In genomic region chr16:23963896-23964668, GRCm38 (mm10) we compare ENCODE assay signal across 15 mouse cellular contexts. TPM values are rescaled to one million over a fixed set of nuclear protein-coding genes. Genes with fewer than 3 reads are reported as not detected.
DNase-seq lines count a peak whose midpoint lies in the region; ATAC-seq and TF ChIP-seq lines count a peak whose summit lies in the region.
"Had no signal": no experiment of that assay in that cellular context is flagged by ENCODE, and none has a peak within 500 bp of the region (broad histone marks: within the 10 kb centered on the region; RNA-seq: fewer than 3 reads in every experiment).

No protein-coding gene starts in this region.

- POLR2A ChIA-PET in Patski (lab: Charles Lee): no interaction called here

- H3K4me2 ChIP-seq in hindbrain, embryonic 14.5 days (replicated peaks): no peak overlapping the region
- no peak overlapping the region for H3K4me2 ChIP-seq in hindbrain, embryonic 11.5 days (replicated peaks; ENCODE audit: low read depth, low read length)
- H3K4me2 ChIP-seq in midbrain, embryonic 13.5 days (replicated peaks): no peak overlapping the region
- H3K4me2 ChIP-seq: embryonic facial prominence, embryonic 12.5 days; liver, embryonic 11.5 days had no signal

- in situ Hi-C loops in Patski (cut with MboI; ENCODE audit: low pct_unique_long_range_greater_than_20kb): no loop called here

- no peak overlapping the region for H3K9ac ChIP-seq in hindbrain, embryonic 14.5 days
- no peak overlapping the region for H3K9ac ChIP-seq in hindbrain, embryonic 11.5 days (ENCODE audit: low read depth, low read length)
- no peak overlapping the region for H3K9ac ChIP-seq in midbrain, embryonic 13.5 days (replicated peaks)
- H3K9ac ChIP-seq: embryonic facial prominence, embryonic 12.5 days had no signal

- H3K9me3 ChIP-seq in hindbrain, embryonic 14.5 days (ENCODE audit: control insufficient read depth, low read length): no peaks in the 10 kb centered on the region
- H3K9me3 ChIP-seq in hindbrain, embryonic 11.5 days (ENCODE audit: control insufficient read depth, low read length): no peaks in the 10 kb centered on the region
- no peaks in the 10 kb centered on the region for H3K9me3 ChIP-seq in midbrain, embryonic 13.5 days
- H3K9me3 ChIP-seq: embryonic facial prominence, embryonic 12.5 days had no signal

- CTCF ChIA-PET in Patski (lab: Charles Lee): interaction anchor here (0.9 to 1.3 kb wide), 4 partner anchors 10 to 1099 kb away, joined by 3 to 4 read pairs (median 3); no protein-coding TSS in a partner anchor

- H3K27me3 ChIP-seq in hindbrain, embryonic 14.5 days (ENCODE audit: control insufficient read depth, insufficient read depth, low read length): no peaks in the 10 kb centered on the region
- no peaks in the 10 kb centered on the region for H3K27me3 ChIP-seq in hindbrain, embryonic 11.5 days (ENCODE audit: control insufficient read depth, insufficient read depth, low read length)
- H3K27me3 ChIP-seq in Patski: no peaks in the 10 kb centered on the region
- no peaks in the 10 kb centered on the region for H3K27me3 ChIP-seq in midbrain, embryonic 13.5 days

- no peaks in the 10 kb centered on the region for H3K4me1 ChIP-seq in hindbrain, embryonic 14.5 days (replicated peaks; ENCODE audit: control insufficient read depth, insufficient read depth, low read length)
- no peaks in the 10 kb centered on the region for H3K4me1 ChIP-seq in hindbrain, embryonic 11.5 days (replicated peaks; ENCODE audit: control insufficient read depth, insufficient read depth, low read length)
- peaks cover 15% of the 10 kb centered on the region for H3K4me1 ChIP-seq in midbrain, embryonic 13.5 days (replicated peaks)
- H3K4me1 ChIP-seq: embryonic facial prominence, embryonic 12.5 days had no signal

- peak; percentile 41; the same call in 1 of the 2 replicates for ATAC-seq in hindbrain, embryonic 14.5 days (ENCODE audit: low FRiP score)
- no peak for ATAC-seq in hindbrain, embryonic 11.5 days (ENCODE audit: low FRiP score)
- ATAC-seq in Patski: peak; percentile 32
- ATAC-seq in midbrain, embryonic 13.5 days: peak; percentile 55

- no peak overlapping the region for H3K27ac ChIP-seq in hindbrain, embryonic 14.5 days
- H3K27ac ChIP-seq in hindbrain, embryonic 11.5 days (ENCODE audit: low read depth, low read length): no peak overlapping the region
- no peak overlapping the region for H3K27ac ChIP-seq in midbrain, embryonic 13.5 days
- H3K27ac ChIP-seq: embryonic facial prominence, embryonic 12.5 days had no signal

- 52% methylated on average over 22 of the region's 22 CpGs for WGBS in hindbrain, embryonic 14.5 days
- WGBS in hindbrain, embryonic 11.5 days: 77% methylated on average over 22 of the region's 22 CpGs
- 49% methylated on average over 22 of the region's 22 CpGs for WGBS in midbrain, embryonic 13.5 days

- no peak overlapping the region for H3K4me3 ChIP-seq in hindbrain, embryonic 14.5 days (replicated peaks; ENCODE audit: low read length)
- H3K4me3 ChIP-seq in hindbrain, embryonic 11.5 days (ENCODE audit: low read depth, low read length): no peak overlapping the region
- no peak overlapping the region for H3K4me3 ChIP-seq in midbrain, embryonic 13.5 days (replicated peaks)
- H3K4me3 ChIP-seq: embryonic facial prominence, embryonic 12.5 days had no signal

- no peak for TF ChIP-seq CTCF in Patski (IDR thresholded peaks at IDR 0.05)

- no peaks in the 10 kb centered on the region for H3K36me3 ChIP-seq in hindbrain, embryonic 14.5 days (replicated peaks; ENCODE audit: control insufficient read depth, insufficient read depth)
- H3K36me3 ChIP-seq in hindbrain, embryonic 11.5 days (ENCODE audit: control insufficient read depth, insufficient read depth, low read length): no peaks in the 10 kb centered on the region
- H3K36me3 ChIP-seq in midbrain, embryonic 13.5 days: no peaks in the 10 kb centered on the region; the same call in 1 of the 2 replicates

- peak; percentile 21 for DNase-seq in cerebellum, adult 11-12 months
- DNase-seq in cerebellum, adult 8-10 months: no peak
- no peak for DNase-seq in hindbrain, embryonic 14.5 days (ENCODE audit: low spot score)
- no peak for DNase-seq in hindbrain, embryonic 11.5 days (ENCODE audit: low spot score)
- no peak for DNase-seq in Patski (ENCODE audit: low read depth, low spot score)
- no peak for DNase-seq in left cerebral cortex, adult 18-20 months (ENCODE audit: low spot score in 2 of 2)
- no peak for DNase-seq in thymus, adult 18-20 months
- DNase-seq: B cell, adult 2 months; kidney, adult 8-10 months; layer of hippocampus, postnatal 36 days had no signal

RNA-seq across cellular contexts. Expression of gene Gm37419, which starts 24.2 kb away (rescaled TPM):
- polyA plus RNA-seq in hindbrain, embryonic 14.5 days (2014; fragmentation: Nextera tagmentation; extraction: Ambion mirVana): not detected in 2 replicates
- polyA plus RNA-seq in hindbrain, embryonic 11.5 days (2014; fragmentation: Nextera tagmentation; extraction: Ambion mirVana): not detected in 2 replicates
- 1.3 TPM for polyA plus RNA-seq in Patski (2021)
- not detected in 2 replicates for polyA plus RNA-seq in midbrain, embryonic 13.5 days (2015; fragmentation: Nextera tagmentation; extraction: Ambion mirVana)
- not detected for total RNA-seq in left cerebral cortex, adult 18-20 months (2021)
- total RNA-seq: layer of hippocampus, postnatal 36 days had no signal
- polyA plus RNA-seq: embryonic facial prominence, embryonic 12.5 days; heart, embryonic 16.5 days; liver, embryonic 11.5 days; neural tube, embryonic 14.5 days had no signal

RNA-seq across cellular contexts. Expression of gene Bcl6, which starts 24.6 kb away (rescaled TPM):
- 0.35 and 0.50 TPM in 2 replicates for polyA plus RNA-seq in hindbrain, embryonic 14.5 days (2014; fragmentation: Nextera tagmentation; extraction: Ambion mirVana)
- polyA plus RNA-seq in hindbrain, embryonic 11.5 days (2014; fragmentation: Nextera tagmentation; extraction: Ambion mirVana): 0.06 and 0.11 TPM in 2 replicates
- polyA plus RNA-seq in Patski (2021): 33.3 TPM
- polyA plus RNA-seq in midbrain, embryonic 13.5 days (2015; fragmentation: Nextera tagmentation; extraction: Ambion mirVana): 0.22 and 0.24 TPM in 2 replicates
- total RNA-seq in left cerebral cortex, adult 18-20 months (2021): 10 to 100 TPM; 28.4 TPM

RNA-seq across cellular contexts. Expression of gene Rtp2, which starts 31.9 kb away (rescaled TPM):
- not detected in 2 replicates for polyA plus RNA-seq in hindbrain, embryonic 14.5 days (2014; fragmentation: Nextera tagmentation; extraction: Ambion mirVana)
- polyA plus RNA-seq in hindbrain, embryonic 11.5 days (2014; fragmentation: Nextera tagmentation; extraction: Ambion mirVana): not detected in 2 replicates
- not detected for polyA plus RNA-seq in Patski (2021)
- not detected in 2 replicates for polyA plus RNA-seq in midbrain, embryonic 13.5 days (2015; fragmentation: Nextera tagmentation; extraction: Ambion mirVana)
- under 1 TPM in 1 of 2 experiments, not detected in 1; 0.42 TPM for total RNA-seq in left cerebral cortex, adult 18-20 months (2021)
- polyA plus RNA-seq: heart, embryonic 16.5 days; liver, embryonic 11.5 days; neural tube, embryonic 14.5 days had no signal

Comparison
In these comparisons a context has a peak if more than half of its experiments do, and no peak if none do; other contexts are left out.
1. RNA of gene Bcl6, which starts 24.6 kb away (polyA plus RNA-seq): 33.3 TPM in Patski (single experiment); 0.35 to 0.50 TPM in hindbrain, embryonic 14.5 days, 0.22 to 0.24 TPM in midbrain, embryonic 13.5 days and 0.06 to 0.11 TPM in hindbrain, embryonic 11.5 days; every median in the first group is over 10 times any median in the second.